Mouse (Mus musculus): ENCODE measurements around the gene Gm15517.
"Not testable (repeated sequence)": the region's sequence is repeated elsewhere in the genome, so short reads cannot be mapped to it uniquely, and the experiment has no call there.

Gm15517 gene

DNA sequence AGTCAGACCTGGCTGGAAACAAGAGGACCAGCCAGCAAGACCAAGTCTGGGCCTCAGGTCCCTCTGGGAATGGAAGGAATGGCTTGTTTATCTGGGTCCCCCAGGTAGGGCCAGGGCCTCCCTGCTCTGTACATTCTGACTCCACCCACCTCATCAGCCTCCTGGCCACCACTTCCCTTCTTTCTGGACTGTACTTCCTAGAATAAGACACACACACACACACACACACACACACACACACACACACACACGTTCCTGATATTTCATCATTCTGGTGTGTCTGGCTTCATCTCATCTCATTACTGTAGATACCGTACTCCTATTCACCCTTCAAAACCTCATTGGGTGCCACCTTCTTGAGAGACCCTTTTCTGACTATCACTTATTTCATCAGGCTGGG lies 8.2 kb downstream of the Gm15517 start:
- DNase-seq (ENCODE audit: low read depth, low spot score): no peak

DNA sequence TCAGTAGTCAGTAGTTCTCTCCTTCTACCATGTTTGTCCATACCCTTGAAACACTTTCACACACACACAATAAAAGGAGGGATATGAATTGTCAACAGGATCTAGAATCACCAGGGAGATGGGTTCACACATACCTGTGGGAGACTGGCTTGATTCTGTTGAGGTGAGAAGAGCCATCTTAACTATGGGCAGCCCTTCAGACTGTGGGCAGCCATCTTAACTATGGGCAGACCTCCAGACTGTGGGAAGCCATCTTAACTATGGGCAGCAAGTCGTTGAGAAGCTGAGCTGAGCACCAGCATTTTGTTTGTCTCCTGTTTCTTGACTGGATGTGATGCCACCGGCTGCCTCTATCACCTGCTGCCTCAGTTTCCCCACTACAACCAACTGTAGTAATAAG lies 10.1 kb downstream of the Gm15517 start:
- DNase-seq (ENCODE audit: low read depth, low spot score): peak; percentile 71

DNA sequence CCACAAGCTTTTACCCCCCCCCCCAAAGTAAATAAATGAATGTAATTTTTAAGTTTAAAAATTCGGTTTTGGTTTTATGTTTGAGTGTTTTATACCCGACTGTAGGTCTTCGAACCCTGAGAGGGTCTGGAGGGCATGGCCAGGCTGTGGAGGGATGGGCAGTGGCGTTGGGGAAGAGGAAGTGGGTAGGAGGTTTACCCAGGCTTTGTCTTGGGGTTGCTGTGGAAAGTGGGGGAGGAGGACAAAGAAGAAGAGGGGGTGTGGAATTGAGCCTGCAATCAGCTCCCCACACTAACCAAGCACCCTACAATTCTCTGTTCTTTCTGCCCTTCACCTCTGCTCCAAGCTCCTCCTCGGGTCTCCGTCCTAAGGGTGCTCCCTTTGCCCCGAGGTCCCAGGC lies 11.3 kb downstream of the Gm15517 start:
- DNase-seq (ENCODE audit: low read depth, low spot score): no peak

DNA sequence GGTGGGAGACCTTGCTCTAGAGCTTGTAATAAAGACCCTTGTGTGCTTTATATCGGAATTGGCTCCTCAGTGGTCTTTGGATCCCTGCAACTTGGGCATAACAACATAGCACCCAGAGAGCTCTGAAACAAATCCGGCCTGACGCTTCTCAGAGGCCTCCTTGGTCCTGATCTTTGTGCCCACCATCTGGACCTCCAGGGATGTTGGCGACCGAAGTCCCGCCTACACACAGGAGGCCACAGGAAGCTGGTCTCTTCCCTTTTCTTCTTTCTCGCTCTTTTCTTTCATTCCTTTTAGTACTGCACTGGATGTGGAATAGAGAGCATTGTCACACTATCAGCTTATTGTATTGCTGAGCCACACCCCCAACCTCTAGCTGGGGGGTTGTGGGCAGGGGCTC lies 12.2 kb downstream of the Gm15517 start:
- no peak for DNase-seq (ENCODE audit: low read depth, low spot score)

DNA sequence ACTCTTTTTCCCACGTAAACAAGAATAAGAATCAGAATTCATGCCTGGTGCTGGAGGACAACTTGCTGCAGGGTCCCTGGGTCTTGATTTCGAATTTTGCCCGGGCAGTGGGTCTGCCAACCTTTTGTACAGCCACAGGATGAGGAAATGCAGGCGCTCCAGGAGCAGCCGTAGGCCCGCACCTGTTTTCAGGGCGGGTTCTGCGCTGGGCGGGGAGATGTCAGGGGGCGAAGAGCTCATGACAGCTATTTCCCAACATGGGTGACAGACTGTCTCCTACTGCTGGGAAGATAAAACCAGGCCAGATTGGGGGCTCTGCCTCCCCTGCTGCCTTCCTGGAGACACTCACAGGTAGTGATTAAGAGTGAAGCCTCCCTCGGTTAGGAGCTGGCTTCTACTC lies 12.8 kb downstream of the Gm15517 start:
- DNase-seq (ENCODE audit: low read depth, low spot score): no peak

DNA sequence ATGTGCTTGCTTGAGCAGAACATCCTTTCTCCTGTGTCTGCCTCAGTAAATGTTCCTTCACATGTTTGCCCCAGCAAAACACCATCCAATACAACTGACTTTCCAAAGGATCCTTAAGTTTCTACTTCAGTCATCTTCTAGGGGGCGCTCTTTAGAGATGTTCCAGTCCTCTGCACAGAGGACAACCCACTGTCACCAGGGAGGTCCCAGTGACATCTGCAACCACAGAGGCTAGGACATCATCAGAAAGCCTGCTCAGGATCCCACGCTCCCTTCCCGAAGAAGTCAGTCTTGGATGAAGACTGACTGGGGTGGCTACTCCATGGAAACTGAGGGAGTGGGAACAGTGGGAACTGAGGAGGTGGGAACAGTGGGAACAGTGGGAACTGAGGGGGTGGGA lies 14.3 kb downstream of the Gm15517 start:
- DNase-seq (ENCODE audit: low read depth, low spot score): no peak

DNA sequence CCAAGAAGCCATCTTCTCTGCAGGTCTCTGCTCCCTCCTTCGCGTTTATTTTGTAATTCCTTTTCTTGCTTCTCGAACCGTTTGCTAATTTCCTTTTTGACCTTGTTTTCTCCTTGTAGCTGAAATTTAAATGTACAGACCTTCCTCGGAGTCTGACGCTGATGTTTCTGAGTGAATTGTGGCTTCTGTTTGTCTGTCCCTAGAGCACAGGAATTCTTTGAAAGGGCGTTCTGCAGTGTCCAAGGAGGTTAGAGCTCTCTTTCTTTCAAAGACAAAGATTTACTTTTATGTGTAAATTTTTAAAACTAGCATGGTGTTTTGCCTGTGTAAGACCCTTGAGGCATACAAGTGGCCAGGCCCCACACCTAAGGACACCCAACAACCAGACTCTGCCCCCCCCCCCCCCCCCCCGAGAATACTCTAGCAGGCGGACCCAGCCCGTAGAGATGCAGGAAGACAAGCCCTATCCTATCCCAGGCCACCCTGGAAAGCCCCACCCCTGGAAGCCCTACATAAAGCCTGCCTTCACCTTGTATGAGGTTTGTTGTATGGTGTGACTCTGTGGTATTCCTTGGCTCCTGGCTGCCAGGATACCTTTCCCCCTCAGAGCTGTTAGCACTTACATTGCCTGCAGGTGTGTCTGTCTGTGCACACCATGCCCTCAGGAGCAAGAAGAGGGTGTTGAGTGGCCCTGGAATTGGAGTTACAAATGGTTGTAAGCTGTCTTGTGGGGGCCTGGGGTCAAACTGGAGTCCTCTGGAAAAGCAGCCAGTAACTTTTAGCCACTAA lies 15.4 kb downstream of the Gm15517 start:
- no peak for DNase-seq (ENCODE audit: low read depth, low spot score)

DNA sequence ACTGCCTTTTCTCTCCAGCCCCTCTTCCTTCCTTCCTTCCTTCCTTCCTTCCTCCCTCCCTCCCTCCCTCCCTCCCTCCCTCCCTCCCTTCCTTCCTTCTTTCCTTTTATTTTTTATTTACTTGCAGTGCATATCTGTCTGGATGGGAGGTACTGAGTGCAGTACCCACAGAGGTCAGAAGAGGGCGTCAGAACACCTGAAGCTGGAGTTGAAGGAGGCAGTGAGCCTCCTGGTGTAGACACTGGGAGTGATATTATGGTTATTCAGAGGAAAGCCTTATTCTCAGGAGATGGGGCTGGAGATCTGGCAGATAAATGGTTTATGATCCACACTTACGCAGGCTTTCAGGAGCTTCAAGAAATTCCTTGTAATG lies 16.0 kb downstream of the Gm15517 start:
- DNase-seq (ENCODE audit: low read depth, low spot score): peak; percentile 41

DNA sequence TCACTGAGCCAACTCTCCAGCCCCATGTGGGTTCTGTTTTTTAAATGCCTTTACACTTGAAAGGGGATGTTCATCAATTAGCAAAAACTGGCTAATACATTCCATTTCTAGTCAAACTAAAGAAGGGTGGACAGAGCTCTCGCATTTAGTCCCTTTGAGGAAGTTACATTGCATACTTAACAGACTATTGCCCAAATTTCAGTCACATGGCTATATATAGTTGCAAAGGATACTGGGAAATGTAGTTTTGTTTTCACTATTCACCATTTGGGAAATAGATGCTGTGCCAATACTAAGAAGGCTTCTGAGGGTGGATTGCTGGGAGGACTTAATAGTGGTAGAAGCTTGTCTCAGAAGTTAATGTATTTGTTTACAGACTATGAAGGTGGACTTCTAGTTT lies 19.7 kb downstream of the Gm15517 start:
- DNase-seq (ENCODE audit: low read depth, low spot score): no peak

DNA sequence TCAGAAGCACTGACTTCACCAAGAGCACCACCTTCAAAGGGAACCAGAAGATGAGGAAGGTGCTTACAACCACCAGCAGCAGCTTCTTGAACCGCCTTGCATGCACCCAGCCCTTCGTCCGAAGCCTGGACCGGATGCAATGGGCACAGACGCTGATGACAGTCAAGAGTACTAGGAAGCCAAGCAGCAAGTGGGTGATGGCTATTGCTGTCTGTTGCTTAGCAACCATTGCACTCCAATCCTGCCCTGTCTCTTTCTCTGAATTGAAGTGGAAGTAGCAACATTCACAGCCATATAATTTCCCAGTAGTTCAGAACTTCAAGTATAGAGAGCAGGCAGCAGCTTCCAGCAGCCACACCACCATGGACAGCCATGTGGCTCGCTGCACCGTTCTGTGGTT lies 20.3 kb downstream of the Gm15517 start:
- no peak for DNase-seq (ENCODE audit: low read depth, low spot score)

DNA sequence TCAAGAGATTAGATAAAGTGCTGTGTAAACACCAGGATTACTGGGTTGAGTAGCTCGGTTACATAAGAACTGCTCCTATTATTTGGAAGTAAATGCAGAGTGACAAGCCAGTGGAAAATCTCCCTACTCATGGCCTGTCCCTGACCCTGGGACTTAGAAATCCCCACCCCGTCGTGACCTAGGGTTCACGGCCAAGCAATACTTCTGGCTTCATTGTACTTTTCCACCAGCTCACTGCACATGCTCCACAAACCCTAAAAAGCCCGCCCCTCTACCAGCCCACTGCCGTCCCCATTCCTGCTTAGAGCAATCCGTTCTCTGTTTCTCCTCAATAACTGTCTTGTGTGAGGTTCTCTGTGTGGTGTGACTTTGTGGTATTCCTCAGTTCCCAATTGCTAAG lies 26.5 kb downstream of the Gm15517 start:
- no peak for DNase-seq (ENCODE audit: low read depth, low spot score)

DNA sequence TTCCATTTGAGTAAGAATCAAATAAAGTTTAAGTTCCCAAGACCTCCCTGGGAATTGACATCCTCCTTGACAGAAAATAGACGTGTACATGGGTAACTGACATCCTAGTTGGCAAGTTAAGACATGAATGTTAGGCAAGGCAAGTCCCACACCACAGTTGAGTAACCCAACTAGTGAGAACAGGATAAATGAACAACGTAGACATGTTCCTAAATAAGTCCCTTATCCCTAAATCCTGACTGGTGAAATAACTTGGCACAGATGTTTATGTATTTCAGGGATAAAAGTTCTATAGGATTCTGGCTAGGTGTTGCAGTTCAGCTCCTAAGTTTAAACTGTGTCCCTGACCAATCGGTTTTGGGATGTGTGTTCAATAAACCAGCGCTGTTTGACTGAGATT lies 29.7 kb downstream of the Gm15517 start:
- no peak for DNase-seq (ENCODE audit: low read depth, low spot score)

DNA sequence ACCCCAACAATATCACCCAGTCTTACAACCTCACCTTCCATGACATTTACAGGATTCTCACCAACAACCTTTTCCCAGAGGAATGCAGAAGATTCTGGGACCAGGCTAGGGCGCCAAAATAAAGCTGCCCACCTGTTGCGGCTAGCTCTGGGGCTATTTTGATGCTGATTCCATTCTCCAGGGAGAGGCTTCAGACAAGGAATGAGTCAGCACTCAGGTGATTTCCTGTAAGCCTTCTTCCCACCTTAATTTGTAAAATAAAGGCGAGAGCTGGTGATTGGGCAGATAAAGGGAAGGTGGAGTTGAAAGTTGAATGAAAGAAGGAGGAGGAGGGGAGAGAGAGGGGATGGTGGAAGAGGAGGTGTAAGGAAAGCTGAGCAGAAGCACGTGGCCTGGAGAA lies 30.2 kb downstream of the Gm15517 start:
- DNase-seq (ENCODE audit: low read depth, low spot score): no peak

DNA sequence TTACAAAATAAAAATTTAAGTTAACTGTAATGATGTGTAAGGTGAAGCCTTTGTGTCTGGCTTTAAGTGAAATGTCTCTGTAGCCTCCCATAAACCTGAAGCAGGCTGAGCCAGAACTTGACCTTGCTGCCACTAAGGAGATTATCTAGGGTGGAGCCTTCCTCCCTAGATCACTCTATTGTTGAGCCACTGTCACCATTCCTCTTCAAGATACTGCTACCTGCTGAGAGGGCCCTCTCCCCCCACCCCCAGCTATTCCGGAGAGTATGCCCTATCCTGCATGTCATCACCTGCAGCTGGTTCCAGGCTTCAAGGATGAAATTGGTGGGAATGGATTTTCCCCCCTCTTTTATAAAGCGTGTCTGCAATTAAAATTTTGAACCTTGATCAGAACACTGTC lies 36.3 kb downstream of the Gm15517 start:
- not testable (repeated sequence) for DNase-seq (ENCODE audit: low read depth, low spot score)

DNA sequence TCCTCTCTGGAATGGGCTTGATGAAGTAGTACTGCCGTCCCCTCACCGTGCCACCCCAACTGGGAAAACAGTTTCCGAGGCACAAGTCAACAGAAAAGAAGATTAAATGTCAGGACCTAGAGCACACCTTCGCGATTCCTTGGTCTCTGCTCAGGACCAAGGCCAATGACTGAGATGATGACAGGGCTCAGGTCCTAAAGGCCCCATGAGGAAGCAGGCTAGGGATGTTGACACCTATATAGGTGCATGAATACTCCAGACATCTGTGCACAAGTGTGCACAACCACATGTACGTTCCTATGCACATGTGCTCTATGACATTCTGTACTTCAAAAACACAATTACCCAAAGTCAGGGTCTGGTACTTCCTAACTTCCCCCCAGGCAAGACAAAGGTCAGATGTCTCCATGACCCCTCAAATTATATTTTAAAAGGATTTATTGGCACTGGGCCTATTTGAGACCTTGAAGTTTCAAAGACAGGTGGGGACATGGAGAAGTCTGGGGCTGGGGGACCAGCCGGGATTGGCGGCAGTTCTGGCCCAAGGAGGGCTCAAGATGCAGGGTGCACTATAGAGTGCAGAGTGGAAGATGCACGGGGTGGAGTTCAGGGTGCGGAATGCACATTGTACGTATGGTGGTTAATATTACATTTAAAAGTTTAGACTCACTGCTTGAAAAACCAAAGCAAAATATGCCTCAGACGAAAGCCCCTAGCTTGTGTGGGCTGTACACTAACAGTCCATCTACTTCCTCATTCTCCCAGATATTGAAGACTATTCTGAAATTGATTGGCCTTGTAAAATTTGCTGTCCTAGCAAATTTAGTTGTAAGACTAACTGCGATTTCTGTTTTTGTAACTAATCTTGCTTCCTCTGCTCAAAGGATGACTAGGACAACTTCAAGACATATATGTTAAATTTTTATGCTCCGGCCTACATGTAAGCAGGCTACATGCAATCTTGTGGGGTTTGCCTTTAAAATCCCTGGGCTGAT lies 42.4 kb downstream of the Gm15517 start:
- DNase-seq (ENCODE audit: low read depth, low spot score): no peak

DNA sequence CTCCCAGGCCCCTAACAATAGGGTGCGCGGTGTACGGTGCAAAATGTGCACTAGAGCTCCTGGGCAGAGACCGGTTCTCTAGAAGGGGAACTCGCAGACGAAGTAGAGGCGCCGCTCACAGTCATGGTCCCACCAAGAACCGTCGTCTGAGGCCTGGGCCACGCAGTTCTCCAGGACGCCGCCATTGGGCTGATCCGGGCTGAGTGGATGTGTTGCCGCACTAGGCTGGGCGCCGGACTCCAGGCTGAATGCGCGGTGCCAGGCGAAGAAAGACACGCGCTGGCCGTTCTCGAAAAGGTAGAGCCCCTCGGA lies 43.2 kb downstream of the Gm15517 start:
- no peak for DNase-seq (ENCODE audit: low read depth, low spot score)

DNA sequence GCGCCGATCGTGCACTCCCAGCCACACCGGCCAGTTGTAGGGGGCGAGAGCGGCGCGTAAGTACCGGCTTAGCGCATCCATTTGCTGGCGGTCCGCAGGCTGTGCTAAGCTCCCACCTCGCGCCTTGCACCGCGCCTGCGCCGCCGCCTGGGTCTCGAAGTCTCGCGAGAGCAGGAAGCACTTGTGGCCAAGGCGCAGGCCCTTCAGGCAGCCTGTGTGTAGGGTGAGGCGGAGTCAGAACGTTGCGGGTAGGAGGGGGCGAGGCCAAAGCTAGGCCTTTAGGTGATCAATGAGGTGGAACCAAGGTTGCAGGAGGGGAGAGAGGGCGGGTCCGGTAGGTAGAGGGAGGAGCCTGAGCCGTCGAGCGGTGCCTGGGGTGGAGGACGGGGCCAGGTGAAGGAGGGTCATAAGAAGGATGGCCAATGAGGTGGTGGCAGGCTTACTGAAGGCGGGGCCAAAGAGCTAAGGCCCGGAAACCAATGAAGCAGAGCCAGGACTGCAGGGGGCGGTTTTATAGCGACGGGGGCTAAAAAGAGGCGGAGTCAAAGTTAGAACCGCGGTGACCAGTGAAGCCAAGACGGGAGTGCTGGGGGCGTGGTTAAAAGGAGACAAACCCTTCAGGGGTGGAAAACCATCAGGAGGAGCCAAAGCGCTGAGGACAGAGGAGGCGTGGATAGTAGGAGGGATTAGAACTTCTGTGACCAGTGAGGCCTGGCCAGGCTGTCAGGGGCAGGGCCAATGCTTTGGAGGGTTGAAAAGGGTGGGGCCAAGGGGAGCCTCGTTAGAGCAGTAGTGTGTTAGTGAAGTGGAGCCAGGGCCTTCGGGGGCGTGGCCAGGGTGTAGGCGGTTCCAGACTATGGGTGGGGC lies 43.8 kb downstream of the Gm15517 start:
- peak; percentile 99 for DNase-seq (ENCODE audit: low read depth, low spot score)

DNA sequence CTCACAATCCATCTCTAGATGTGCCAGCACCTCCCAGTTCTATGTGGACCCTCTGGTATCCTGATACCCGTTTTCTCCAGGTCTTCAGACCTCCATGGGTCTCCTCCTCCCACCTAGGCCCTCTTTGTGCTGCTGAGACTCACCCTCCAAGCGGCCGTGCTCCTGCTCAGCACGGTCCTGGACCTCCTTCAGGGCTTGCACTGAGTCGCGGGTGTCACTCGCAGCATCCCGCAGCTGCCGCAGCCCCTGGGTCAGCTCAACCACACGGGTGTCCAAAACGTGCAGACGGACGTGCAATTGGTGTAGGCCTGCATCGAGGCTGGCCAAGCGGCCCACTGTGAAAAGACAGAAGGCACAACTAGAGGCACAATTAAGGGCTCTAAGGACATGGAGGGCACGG lies 44.4 kb downstream of the Gm15517 start:
- DNase-seq (ENCODE audit: low read depth, low spot score): no peak

DNA sequence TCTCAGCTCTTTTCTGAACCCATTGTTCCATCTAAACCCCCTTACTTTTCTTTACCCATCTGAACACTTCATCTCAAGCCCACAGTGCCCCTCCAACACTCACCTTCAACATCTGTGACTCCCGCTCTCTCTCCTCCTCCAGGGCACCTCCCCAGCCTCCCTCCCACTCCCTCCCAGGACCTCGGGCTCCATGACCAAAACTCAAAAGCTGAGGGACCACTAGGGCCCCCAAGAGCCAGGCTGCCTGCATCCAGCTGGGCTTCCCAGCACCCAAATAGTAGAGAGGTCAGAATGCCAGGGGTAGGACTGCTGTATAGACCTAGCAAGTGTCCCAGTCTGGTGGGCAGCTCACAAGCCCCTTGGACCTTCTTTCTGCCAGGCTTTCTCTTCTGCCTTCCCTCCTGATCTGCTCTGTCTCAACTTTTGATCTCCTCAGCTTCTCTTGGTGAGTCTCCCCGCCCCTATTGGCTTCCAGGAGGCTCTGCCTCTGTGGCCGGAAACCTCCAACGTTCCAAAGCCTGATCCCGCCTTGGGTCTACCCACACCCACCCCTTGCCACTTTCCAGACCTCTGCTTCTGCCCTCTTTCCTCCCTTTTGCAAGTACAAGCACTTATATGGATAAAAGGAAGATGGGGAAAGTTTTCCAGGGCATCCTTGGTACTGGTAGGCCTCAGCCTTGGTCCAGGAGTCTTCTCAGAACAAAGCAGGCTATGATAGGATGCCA lies 45.4 kb downstream of the Gm15517 start, which contains the start of gene Clec11a:
Gene Clec11a (minus strand): TSS at position 387 of the 725 bp plus-strand sequence.
- no peak for DNase-seq (ENCODE audit: low read depth, low spot score)

DNA sequence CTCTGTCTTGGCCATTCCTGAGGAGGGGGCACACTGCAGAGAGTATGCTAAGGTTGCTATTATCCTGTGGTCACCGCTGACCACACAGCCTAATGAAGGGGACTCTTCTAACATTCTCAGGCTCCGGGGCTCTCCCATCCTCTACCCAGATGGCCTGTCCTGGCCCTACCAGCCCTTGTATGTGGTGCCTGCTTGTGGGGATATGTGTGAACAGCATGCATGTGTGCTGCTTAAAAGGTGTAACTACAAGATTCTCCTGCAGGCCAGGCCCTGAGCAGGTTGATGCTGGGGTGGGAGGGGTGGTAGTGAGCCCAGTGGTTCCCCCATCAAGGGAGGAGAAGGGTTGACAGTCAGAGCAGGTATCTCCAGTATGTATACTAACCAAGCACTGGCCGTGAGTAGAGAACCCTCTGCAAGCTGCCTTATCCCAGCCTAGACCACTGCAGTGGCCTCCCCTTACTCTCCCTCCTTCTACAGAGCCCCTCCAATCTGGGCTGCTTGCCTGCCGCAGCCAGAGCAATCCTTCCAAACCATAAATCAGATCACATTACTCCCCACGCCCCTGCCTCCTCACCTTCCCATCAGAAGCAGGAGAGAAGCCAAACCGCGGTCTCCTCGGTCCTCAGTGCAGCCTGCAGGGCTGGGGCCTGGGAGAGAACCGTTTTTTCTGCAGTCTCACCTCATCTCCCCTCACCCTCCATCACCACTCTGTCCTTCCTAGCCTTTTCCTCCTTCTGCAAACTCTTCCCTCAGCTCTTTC lies 46.2 kb downstream of the Gm15517 start:
- peak; percentile 24 for DNase-seq (ENCODE audit: low read depth, low spot score)
